Mouse (Mus musculus) heart, embryonic 12.5 days (tissue): Measurements from ENCODE around the gene Cdc27. TPM values are rescaled to one million over a fixed set of nuclear protein-coding genes. Genes with fewer than 3 reads are reported as not detected.
"Not testable (repeated sequence)": the region's sequence is repeated elsewhere in the genome, so short reads cannot be mapped to it uniquely, and the experiment has no call there.

ENCODE experiments used
- ATAC-seq: fragments of 200-750 bp; cut with Nextera tagmentation; 2 replicates; pipeline ENCODE4 v1.8.0; 2017; ENCODE audit warnings: moderate TSS enrichment, moderate library complexity; ENCODE audit not compliant: insufficient number of reproducible peaks, low FRiP score
- H3K27ac ChIP-seq: fragments of 300-500 bp; sonication (generic); 2 replicates; pipeline ENCODE4 v1.5.1; 2016; ENCODE audit warnings: mild to moderate bottlenecking, moderate library complexity; ENCODE audit not compliant: poor library complexity, severe bottlenecking
- H3K27me3 ChIP-seq: fragments of 300-500 bp; sonication (generic); replicated peaks from 2 replicates; pipeline ENCODE4 v1.6.1; 2016; ENCODE audit warnings: mild to moderate bottlenecking, moderate library complexity
- H3K36me3 ChIP-seq: fragments of 300-500 bp; sonication (generic); 2 replicates; pipeline ENCODE4 v1.6.1; 2016; ENCODE audit warnings: mild to moderate bottlenecking, moderate library complexity
- H3K4me1 ChIP-seq: fragments of 300-500 bp; sonication (generic); replicated peaks from 2 replicates; pipeline ENCODE4 v1.6.1; 2016; ENCODE audit warnings: mild to moderate bottlenecking
- H3K4me2 ChIP-seq: fragments of 300-500 bp; sonication (generic); 2 replicates; pipeline ENCODE4 v1.6.1; 2016; ENCODE audit warnings: mild to moderate bottlenecking, moderate library complexity
- H3K4me3 ChIP-seq: fragments of 300-500 bp; sonication (generic); 2 replicates; pipeline ENCODE4 v1.5.1; 2016; ENCODE audit warnings: mild to moderate bottlenecking
- H3K9ac ChIP-seq: fragments of 300-500 bp; sonication (generic); 2 replicates; pipeline ENCODE4 v1.6.1; 2016; ENCODE audit warnings: mild to moderate bottlenecking, moderate library complexity
- H3K9me3 ChIP-seq: fragments of 300-500 bp; sonication (generic); replicated peaks from 2 replicates; pipeline ENCODE4 v1.6.1; 2016; ENCODE audit warnings: mild to moderate bottlenecking, moderate library complexity
- WGBS: fragments of 180-500 bp; shearing (Covaris S2); methylation state at CpG from one replicate; pipeline ENCODE4 v1.1.7; 2016; 5-methylcytosine and 5-hydroxymethylcytosine counted together
- polyA plus RNA-seq: library from polyadenylated mRNA; unstranded; fragments of >200 nt; fragmentation: Nextera tagmentation; extraction: Ambion mirVana; gene quantifications from 2 replicates; pipeline ENCODE4 v1.2.1, GENCODE M21; 2016

The Cdc27 gene
- polyA plus RNA-seq, 1 experiment from 2014 or later: 40.6 TPM

GRCm38 (mm10) chr11:104547502-104547901 is 2.9 kb downstream of the Cdc27 start:
- Histone ChIP-seq H3K4me2 (no peak overlapping the region), H3K9ac (no peak overlapping the region), H3K4me1 (peaks cover 29% of the 10 kb centered on the region), H3K27ac (no peak overlapping the region), H3K27me3 (no peaks in the 10 kb centered on the region), H3K36me3 (0 out of 2 replicates have a peak, but pooled peaks cover 10% of the 10 kb centered on the region), H3K9me3 (no peaks in the 10 kb centered on the region), H3K4me3 (no peak overlapping the region)
- WGBS: 76% methylated on average over 3 of the region's 3 CpGs
- ATAC-seq: no peak

- Histone ChIP-seq H3K9me3 (no peaks in the 10 kb centered on the region), H3K4me1 (peaks cover 39% of the 10 kb centered on the region), H3K27me3 (no peaks in the 10 kb centered on the region), H3K36me3 (peaks cover 16% of the 10 kb centered on the region), H3K9ac (no peak overlapping the region), H3K4me2 (no peak overlapping the region), H3K27ac (0 out of 2 replicates have a peak overlapping the region, but pooled peaks have one; percentile 18), H3K4me3 (no peak overlapping the region)
- no peak for ATAC-seq
- 57% methylated on average over 2 of the region's 2 CpGs for WGBS
Observed at GRCm38 (mm10) chr11:104544507-104544906, 5.9 kb downstream of the Cdc27 start.

GRCm38 (mm10) chr11:104543337-104543736 is 7.1 kb downstream of the Cdc27 start:
- peaks cover 36% of the 10 kb centered on the region for H3K4me1 ChIP-seq
- ATAC-seq, H3K9ac ChIP-seq, H3K4me3 ChIP-seq, H3K27me3 ChIP-seq, H3K9me3 ChIP-seq, H3K27ac ChIP-seq, H3K4me2 ChIP-seq: not testable (repeated sequence)
- H3K36me3 ChIP-seq: peaks cover 16% of the 10 kb centered on the region
- 49% methylated on average over 2 of the region's 2 CpGs for WGBS

GRCm38 (mm10) chr11:104539811-104540210 is 10.6 kb downstream of the Cdc27 start:
- 97% methylated on average over 5 of the region's 5 CpGs for WGBS
- Histone ChIP-seq H3K4me2 (no peak overlapping the region), H3K27me3 (no peaks in the 10 kb centered on the region), H3K4me1 (peaks cover 12% of the 10 kb centered on the region), H3K36me3 (peaks cover 13% of the 10 kb centered on the region), H3K9ac (no peak overlapping the region), H3K9me3 (no peaks in the 10 kb centered on the region), H3K4me3 (no peak overlapping the region), H3K27ac (no peak overlapping the region)
- no peak for ATAC-seq

GRCm38 (mm10) chr11:104537945-104538555 is 12.4 kb downstream of the Cdc27 start:
- H3K4me3 ChIP-seq: no peak overlapping the region
- no peak for ATAC-seq
- no peaks in the 10 kb centered on the region for H3K9me3 ChIP-seq
- no peaks in the 10 kb centered on the region for H3K27me3 ChIP-seq
- no peak overlapping the region for H3K4me2 ChIP-seq
- peaks cover 26% of the 10 kb centered on the region for H3K36me3 ChIP-seq
- WGBS: 88% methylated on average over 2 of the region's 2 CpGs
- H3K27ac ChIP-seq: no peak overlapping the region
- no peak overlapping the region for H3K9ac ChIP-seq
- H3K4me1 ChIP-seq: peaks cover 10% of the 10 kb centered on the region

GRCm38 (mm10) chr11:104536843-104537242 is 13.6 kb downstream of the Cdc27 start:
- Histone ChIP-seq H3K4me1 (peaks cover 8% of the 10 kb centered on the region), H3K9me3 (no peaks in the 10 kb centered on the region), H3K27ac (no peak overlapping the region), H3K4me3 (no peak overlapping the region), H3K27me3 (no peaks in the 10 kb centered on the region), H3K4me2 (no peak overlapping the region), H3K9ac (no peak overlapping the region), H3K36me3 (peaks cover 33% of the 10 kb centered on the region)
- WGBS: 76% methylated on average over 2 of the region's 2 CpGs
- no peak for ATAC-seq

- Histone ChIP-seq H3K4me3 (no peak overlapping the region), H3K27ac (no peak overlapping the region), H3K9ac (no peak overlapping the region), H3K27me3 (no peaks in the 10 kb centered on the region), H3K9me3 (no peaks in the 10 kb centered on the region), H3K36me3 (peaks cover 63% of the 10 kb centered on the region), H3K4me1 (no peaks in the 10 kb centered on the region), H3K4me2 (no peak overlapping the region)
- no peak for ATAC-seq
- 94% methylated on average over 6 of the region's 6 CpGs for WGBS
Observed at GRCm38 (mm10) chr11:104525935-104526334, 24.5 kb downstream of the Cdc27 start.

GRCm38 (mm10) chr11:104512436-104512835 is 38.0 kb downstream of the Cdc27 start:
- Histone ChIP-seq H3K4me1 (no peaks in the 10 kb centered on the region), H3K9ac (no peak overlapping the region), H3K36me3 (peaks cover 83% of the 10 kb centered on the region), H3K27me3 (no peaks in the 10 kb centered on the region), H3K4me3 (no peak overlapping the region), H3K27ac (no peak overlapping the region), H3K9me3 (no peaks in the 10 kb centered on the region), H3K4me2 (no peak overlapping the region)
- ATAC-seq: no peak
- 89% methylated on average over 4 of the region's 4 CpGs for WGBS

- 76% methylated on average over 2 of the region's 2 CpGs for WGBS
Observed at GRCm38 (mm10) chr11:104510606-104511005, 39.8 kb downstream of the Cdc27 start.

GRCm38 (mm10) chr11:104508455-104508854 is 42.0 kb downstream of the Cdc27 start:
- no peak overlapping the region for H3K27ac ChIP-seq
- WGBS: 78% methylated on average over 4 of the region's 4 CpGs
- H3K36me3 ChIP-seq: peaks cover 75% of the 10 kb centered on the region
- H3K9me3 ChIP-seq: no peaks in the 10 kb centered on the region
- no peaks in the 10 kb centered on the region for H3K27me3 ChIP-seq
- no peak overlapping the region for H3K4me3 ChIP-seq
- no peak overlapping the region for H3K4me2 ChIP-seq
- H3K4me1 ChIP-seq: no peaks in the 10 kb centered on the region
- no peak overlapping the region for H3K9ac ChIP-seq
- no peak for ATAC-seq

More at GRCm38 (mm10) chr11:104510606-104511005, 39.8 kb downstream of the Cdc27 start:
- Histone ChIP-seq H3K4me3 (no peak overlapping the region), H3K9ac (no peak overlapping the region), H3K27ac (no peak overlapping the region), H3K4me2 (no peak overlapping the region), H3K4me1 (no peaks in the 10 kb centered on the region), H3K27me3 (no peaks in the 10 kb centered on the region), H3K36me3 (peaks cover 81% of the 10 kb centered on the region), H3K9me3 (no peaks in the 10 kb centered on the region)
- ATAC-seq: no peak

- Histone ChIP-seq H3K9ac (no peak overlapping the region), H3K4me2 (no peak overlapping the region), H3K27ac (no peak overlapping the region), H3K9me3 (no peaks in the 10 kb centered on the region), H3K4me1 (no peaks in the 10 kb centered on the region), H3K27me3 (no peaks in the 10 kb centered on the region), H3K4me3 (no peak overlapping the region), H3K36me3 (no peaks in the 10 kb centered on the region)
- no peak for ATAC-seq
- 65% methylated on average over 3 of the region's 3 CpGs for WGBS
Observed at GRCm38 (mm10) chr11:104488292-104488691, 62.1 kb downstream of the Cdc27 start.

- Histone ChIP-seq H3K36me3 (no peaks in the 10 kb centered on the region), H3K9ac (no peak overlapping the region), H3K9me3 (0 out of 2 replicates have a peak, but pooled peaks cover 3% of the 10 kb centered on the region), H3K4me2 (no peak overlapping the region), H3K27me3 (no peaks in the 10 kb centered on the region), H3K27ac (no peak overlapping the region), H3K4me3 (no peak overlapping the region), H3K4me1 (no peaks in the 10 kb centered on the region)
- 86% methylated on average over 8 of the region's 8 CpGs for WGBS
- no peak for ATAC-seq
Observed at GRCm38 (mm10) chr11:104481971-104482370, 68.4 kb downstream of the Cdc27 start.
